Mouse (Mus musculus): ENCODE measurements around the gene Nbr1.

DNA sequence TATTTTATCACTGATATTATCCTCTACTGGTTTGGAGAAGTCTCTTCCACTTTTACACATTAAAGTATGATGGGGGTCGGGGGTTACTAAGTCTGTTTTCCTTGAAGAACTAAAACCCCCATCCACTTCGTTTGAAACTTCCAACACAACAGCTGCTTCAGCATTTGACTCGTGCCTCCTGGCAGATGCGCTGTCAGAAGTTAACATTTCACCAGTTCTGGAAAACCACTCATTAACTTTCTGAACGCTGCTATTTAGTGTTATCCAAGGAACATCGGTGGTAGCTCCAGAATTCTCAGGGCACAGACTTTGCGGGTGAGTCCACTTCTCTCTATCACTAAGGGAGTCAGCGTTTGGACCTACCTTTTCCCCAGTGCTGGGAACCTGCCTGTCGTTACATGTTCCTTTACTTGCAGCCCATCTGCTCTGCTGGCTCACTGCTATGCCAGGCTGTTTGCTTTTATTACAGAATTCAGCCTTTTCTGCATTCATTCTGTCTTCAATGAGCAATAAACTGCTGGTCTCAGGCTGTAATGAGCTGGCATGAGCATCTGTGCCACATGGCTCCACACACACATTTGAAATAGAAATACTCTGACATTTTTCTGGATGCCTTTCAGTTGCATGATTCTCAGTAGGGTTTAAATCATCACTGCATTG, 25.9 kb upstream of the Nbr1 start:
- no peak for TF ChIP-seq EP300 (optimal IDR thresholded peaks at IDR 0.05)
- TF ChIP-seq CTCF (IDR thresholded peaks at IDR 0.05; ENCODE audit: low read depth) = no peak

Data from stomach, postnatal 0 days (tissue).